In the genomic region with DNA sequence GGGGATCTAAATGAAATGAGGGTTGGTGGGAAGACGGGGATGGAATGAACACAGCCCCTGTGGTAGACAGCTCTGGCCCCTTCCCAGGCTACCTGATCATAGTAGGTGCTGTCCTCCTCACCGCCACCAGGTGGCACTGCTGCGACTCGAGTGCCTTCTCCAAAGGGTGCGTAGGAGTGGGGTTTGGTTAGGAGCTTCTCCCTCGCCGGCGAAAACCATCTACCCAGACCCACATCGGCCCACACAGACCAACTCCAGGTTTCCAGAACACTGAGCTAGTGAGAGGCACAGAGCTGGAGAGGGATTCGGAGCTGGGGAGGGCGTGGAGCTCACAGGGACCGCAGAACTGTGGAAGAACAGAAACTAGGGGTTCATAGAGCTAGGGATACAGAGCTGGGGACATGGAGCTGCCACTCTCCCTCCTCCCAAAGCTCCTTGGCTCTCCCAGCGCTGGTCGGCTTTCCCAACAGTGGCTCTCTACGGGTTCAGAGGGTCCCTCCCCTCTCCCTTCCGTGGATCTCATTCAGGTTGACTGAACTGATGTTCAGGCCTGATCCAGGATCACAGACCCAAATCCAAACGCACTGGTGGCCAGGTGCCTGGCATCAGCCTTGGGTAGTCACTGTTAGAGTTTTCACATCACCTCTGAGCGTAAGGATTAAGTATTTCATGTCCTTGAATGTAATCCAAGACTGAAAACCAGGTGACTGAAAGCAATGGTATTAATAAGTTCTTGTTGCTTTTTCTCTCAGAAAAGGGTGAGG, we compare ENCODE assay signal across 8 mouse cellular contexts. TPM values are rescaled to one million over a fixed set of nuclear protein-coding genes. Genes with fewer than 3 reads are reported as not detected.
A peak's percentile ranks its signal among the peaks of the same experiment; 100 is the strongest.
DNase-seq lines count a peak whose midpoint lies in the region; ATAC-seq and TF ChIP-seq lines count a peak whose summit lies in the region.

No protein-coding gene starts in this region.

- ATAC-seq in embryonic facial prominence, embryonic 13.5 days (ENCODE audit: insufficient number of reproducible peaks, insufficient read depth, low FRiP score, low TSS enrichment, low read depth), result 0 out of 2 replicates have a peak, but pooled peaks have one; percentile 17
- peak; percentile 71 for ATAC-seq in kidney, embryonic 14.5 days (ENCODE audit: low FRiP score, low TSS enrichment)
- peak; percentile 78 for ATAC-seq in monocyte, adult 5-6 weeks (replicated peaks; ENCODE audit: insufficient number of reproducible peaks, low FRiP score, low TSS enrichment, poor library complexity, severe bottlenecking)
- no peak; the same call in 1 of the 2 replicates for ATAC-seq in stomach, embryonic 14.5 days (ENCODE audit: insufficient number of reproducible peaks, insufficient read depth, low FRiP score, low read depth)

- no peaks in the 10 kb centered on the region for H3K9me3 ChIP-seq in embryonic facial prominence, embryonic 13.5 days
- no peaks in the 10 kb centered on the region for H3K9me3 ChIP-seq in kidney, embryonic 14.5 days (ENCODE audit: control insufficient read depth, low read length)
- no peaks in the 10 kb centered on the region for H3K9me3 ChIP-seq in stomach, embryonic 14.5 days (ENCODE audit: control insufficient read depth, low read depth, low read length)

- no peaks in the 10 kb centered on the region for H3K79me2 ChIP-seq in liver, adult 2 months (ENCODE audit: control insufficient read depth, insufficient read depth, low read length)

- peak overlapping the region; percentile 62 for H3K4me2 ChIP-seq in embryonic facial prominence, embryonic 13.5 days
- H3K4me2 ChIP-seq in kidney, embryonic 14.5 days (replicated peaks; ENCODE audit: low read depth, low read length), result peak overlapping the region; percentile 46
- H3K4me2 ChIP-seq in stomach, embryonic 14.5 days (replicated peaks; ENCODE audit: low read depth, low read length), result peak overlapping the region; percentile 33; the same call in 1 of the 2 replicates

- peak overlapping the region; percentile 71 for H3K9ac ChIP-seq in embryonic facial prominence, embryonic 13.5 days
- peak overlapping the region; percentile 51; the same call in 1 of the 2 replicates for H3K9ac ChIP-seq in kidney, embryonic 14.5 days (ENCODE audit: low read depth, low read length)
- H3K9ac ChIP-seq in liver, adult 2 months (ENCODE audit: low read depth, low read length), result peak overlapping the region; percentile 75
- no peak overlapping the region for H3K9ac ChIP-seq in stomach, embryonic 14.5 days (replicated peaks; ENCODE audit: low read depth, low read length)

- peak; percentile 99 for TF ChIP-seq CTCF in liver, adult 2 months (IDR thresholded peaks at IDR 0.05; ENCODE audit: low read depth, low read length)

- H3K36me3 ChIP-seq in embryonic facial prominence, embryonic 13.5 days, result peaks cover 34% of the 10 kb centered on the region
- peaks cover 32% of the 10 kb centered on the region for H3K36me3 ChIP-seq in kidney, embryonic 14.5 days (ENCODE audit: control insufficient read depth, insufficient read depth, low read length)
- peaks cover 9% of the 10 kb centered on the region; the same call in 1 of the 2 replicates for H3K36me3 ChIP-seq in liver, adult 2 months (ENCODE audit: control insufficient read depth, insufficient read depth, low read length)
- peaks cover 13% of the 10 kb centered on the region; the same call in 1 of the 2 replicates for H3K36me3 ChIP-seq in stomach, embryonic 14.5 days (ENCODE audit: control insufficient read depth, insufficient read depth, low read length)

- H3K4me3 ChIP-seq in embryonic facial prominence, embryonic 13.5 days, result peak overlapping the region; percentile 26; the same call in 1 of the 2 replicates
- H3K4me3 ChIP-seq in kidney, embryonic 14.5 days (ENCODE audit: low read length), result no peak overlapping the region; the same call in 1 of the 2 replicates
- peak overlapping the region; percentile 29; the same call in 1 of the 2 replicates for H3K4me3 ChIP-seq in liver, adult 2 months (ENCODE audit: insufficient read depth, low read depth, low read length)
- H3K4me3 ChIP-seq in stomach, embryonic 14.5 days (ENCODE audit: low read depth, low read length), result no peak overlapping the region

- TF ChIP-seq POLR2A in liver, adult 2 months (IDR thresholded peaks at IDR 0.05; ENCODE audit: extremely low read depth, insufficient read depth, low read length), result no peak

- peaks cover 7% of the 10 kb centered on the region for H3K4me1 ChIP-seq in embryonic facial prominence, embryonic 13.5 days
- H3K4me1 ChIP-seq in kidney, embryonic 14.5 days (ENCODE audit: control insufficient read depth, insufficient read depth, low read length), result 0 out of 2 replicates have a peak, but pooled peaks cover 2% of the 10 kb centered on the region
- peaks cover 7% of the 10 kb centered on the region for H3K4me1 ChIP-seq in liver, adult 2 months (ENCODE audit: control insufficient read depth, insufficient read depth, low read length)
- H3K4me1 ChIP-seq in stomach, embryonic 14.5 days (ENCODE audit: control insufficient read depth, insufficient read depth, low read length), result no peaks in the 10 kb centered on the region

- H3K27ac ChIP-seq in embryonic facial prominence, embryonic 13.5 days, result no peak overlapping the region
- no peak overlapping the region for H3K27ac ChIP-seq in kidney, embryonic 14.5 days (ENCODE audit: low read depth, low read length)
- H3K27ac ChIP-seq in liver, adult 2 months (replicated peaks; ENCODE audit: insufficient read depth, low read depth, low read length), result no peak overlapping the region
- H3K27ac ChIP-seq in stomach, embryonic 14.5 days (ENCODE audit: low read length), result no peak overlapping the region

- DNase-seq in CD4-positive, CD25-positive, alpha-beta regulatory T cell, adult 2 months (ENCODE audit: low read depth, low spot score), result peak; percentile 91
- DNase-seq in adrenal gland, postnatal 36 days, result peak; percentile 81 to 89
- DNase-seq in heart, adult 9 months (ENCODE audit: low spot score in 2 of 2), result peak; percentile 48 to 69
- no peak for DNase-seq in liver, adult 2 months (ENCODE audit: extremely low read depth, low read depth, low spot score)

- WGBS in embryonic facial prominence, embryonic 13.5 days, result 9% methylated on average over 18 of the region's 18 CpGs
- 12% methylated on average over 18 of the region's 18 CpGs for WGBS in kidney, embryonic 14.5 days
- WGBS in liver, adult 2 months, result 6% methylated on average over 18 of the region's 18 CpGs
- WGBS in stomach, embryonic 14.5 days, result 12% methylated on average over 18 of the region's 18 CpGs

- H3K27me3 ChIP-seq in embryonic facial prominence, embryonic 13.5 days, result peaks cover 5% of the 10 kb centered on the region; the same call in 1 of the 2 replicates
- no peaks in the 10 kb centered on the region for H3K27me3 ChIP-seq in kidney, embryonic 14.5 days (ENCODE audit: control insufficient read depth, insufficient read depth, low read length)
- H3K27me3 ChIP-seq in liver, adult 2 months (ENCODE audit: control insufficient read depth, insufficient read depth, low read length), result no peaks in the 10 kb centered on the region
- H3K27me3 ChIP-seq in stomach, embryonic 14.5 days (ENCODE audit: control insufficient read depth, insufficient read depth, low read length), result no peaks in the 10 kb centered on the region

RNA-seq across cellular contexts. Expression of gene Mlycd, which starts 18.2 kb away (rescaled TPM):
- total RNA-seq in adrenal gland, postnatal 36 days (2021), result 10 to 100 TPM; 42.2 to 57.9 TPM
- polyA plus RNA-seq in embryonic facial prominence, embryonic 13.5 days (2015; fragmentation: Nextera tagmentation; extraction: Ambion mirVana), result 11.0 and 12.7 TPM in 2 replicates
- 10.8 and 12.1 TPM in 2 replicates for polyA plus RNA-seq in kidney, embryonic 14.5 days (2014; fragmentation: Nextera tagmentation; extraction: Ambion mirVana)
- total RNA-seq in liver, adult 2 months (2014; rRNA removed), result 57.3 and 68.1 TPM in 2 replicates
- polyA plus RNA-seq in liver, adult 2 months (2012; rRNA removed), result 112 and 115 TPM in 2 replicates
- total RNA-seq in monocyte, adult 5-6 weeks (2017), result 8.7 to 15.0 TPM (median 10.3 TPM) in 3 replicates
- polyA plus RNA-seq in stomach, embryonic 14.5 days (2014; fragmentation: Nextera tagmentation; extraction: Ambion mirVana), result 16.7 and 18.7 TPM in 2 replicates

RNA-seq across cellular contexts. Expression of gene Osgin1, which starts 21.0 kb away (rescaled TPM):
- total RNA-seq in adrenal gland, postnatal 36 days (2021), result 100 to 1,000 TPM in 1 of 2 experiments, 10 to 100 TPM in 1; 60.9 to 140 TPM
- polyA plus RNA-seq in embryonic facial prominence, embryonic 13.5 days (2015; fragmentation: Nextera tagmentation; extraction: Ambion mirVana), result 0.60 and 1.6 TPM in 2 replicates
- polyA plus RNA-seq in kidney, embryonic 14.5 days (2014; fragmentation: Nextera tagmentation; extraction: Ambion mirVana), result 0.71 and 1.2 TPM in 2 replicates
- total RNA-seq in liver, adult 2 months (2014; rRNA removed), result 9.6 and 33.0 TPM in 2 replicates
- polyA plus RNA-seq in liver, adult 2 months (2012; rRNA removed), result 211 and 649 TPM in 2 replicates
- total RNA-seq in monocyte, adult 5-6 weeks (2017), result 6.2 to 9.9 TPM (median 7.8 TPM) in 3 replicates
- polyA plus RNA-seq in stomach, embryonic 14.5 days (2014; fragmentation: Nextera tagmentation; extraction: Ambion mirVana), result 2.3 and 3.7 TPM in 2 replicates

RNA-seq across cellular contexts. Expression of gene Necab2, which starts 33.6 kb away (rescaled TPM):
- 1 to 10 TPM; 5.4 to 7.3 TPM for total RNA-seq in adrenal gland, postnatal 36 days (2021)
- polyA plus RNA-seq in embryonic facial prominence, embryonic 13.5 days (2015; fragmentation: Nextera tagmentation; extraction: Ambion mirVana), result 3.8 and 4.2 TPM in 2 replicates
- 4.6 and 5.0 TPM in 2 replicates for polyA plus RNA-seq in kidney, embryonic 14.5 days (2014; fragmentation: Nextera tagmentation; extraction: Ambion mirVana)
- total RNA-seq in liver, adult 2 months (2014; rRNA removed), result 0.07 TPM in 1 of 2 replicates, not detected in the other
- polyA plus RNA-seq in liver, adult 2 months (2012; rRNA removed), result 0.11 TPM in 1 of 2 replicates, not detected in the other
- not detected in 3 replicates for total RNA-seq in monocyte, adult 5-6 weeks (2017)
- 1.5 and 2.2 TPM in 2 replicates for polyA plus RNA-seq in stomach, embryonic 14.5 days (2014; fragmentation: Nextera tagmentation; extraction: Ambion mirVana)

Comparison
In these comparisons a context has a peak if more than half of its experiments do, and no peak if none do; other contexts are left out.
1. H3K4me3 ChIP-seq: peak in embryonic facial prominence, embryonic 13.5 days (single experiment) and liver, adult 2 months (single experiment); none in kidney, embryonic 14.5 days (single experiment) and stomach, embryonic 14.5 days (single experiment).
2. RNA of gene Osgin1, which starts 21.0 kb away (polyA plus RNA-seq): 211 to 649 TPM in liver, adult 2 months; 2.3 to 3.7 TPM in stomach, embryonic 14.5 days, 0.71 to 1.2 TPM in kidney, embryonic 14.5 days and 0.60 to 1.6 TPM in embryonic facial prominence, embryonic 13.5 days; every median in the first group is over 10 times any median in the second.
3. Peak in every context shown above with its lines, with median percentiles within 50 percentile points of each other: H3K4me2 ChIP-seq.